Comparison of ENCODE assay signal across 26 mouse cellular contexts in genomic region chr5:31787622-31788021, GRCm38 (mm10).
"Had no signal": no experiment of that assay in that cellular context is flagged by ENCODE, and none has a peak within 500 bp of the region (broad histone marks: within the 10 kb centered on the region; RNA-seq: fewer than 3 reads in every experiment).

No protein-coding gene starts in this region.

- DNase-seq: gastrocnemius, adult 2 months; gastrocnemius, postnatal 10 days; gastrocnemius, postnatal 25 days; heart, adult 2 months; heart, postnatal 4 days; kidney, adult 18-20 months; kidney, adult 8-10 months; kidney, postnatal 10 days; kidney, postnatal 25 days; kidney, postnatal 4 days; liver; liver, embryonic 13.5 days had no signal

- H3K9ac ChIP-seq: heart, embryonic 15.5 days; hindbrain, embryonic 12.5 days; hindbrain, embryonic 14.5 days; intestine, embryonic 15.5 days; limb, embryonic 12.5 days; liver, embryonic 13.5 days had no signal

- H3K27me3 ChIP-seq: heart, embryonic 15.5 days; hindbrain, embryonic 12.5 days; intestine, embryonic 15.5 days; limb, embryonic 12.5 days; liver, embryonic 13.5 days had no signal

- H3K4me2 ChIP-seq: heart, embryonic 11.5 days; heart, embryonic 15.5 days; hindbrain, embryonic 12.5 days; hindbrain, embryonic 14.5 days; intestine, embryonic 15.5 days; limb, embryonic 12.5 days; liver, embryonic 11.5 days; liver, embryonic 13.5 days had no signal

- H3K9me3 ChIP-seq: heart, embryonic 15.5 days; hindbrain, embryonic 10.5 days; hindbrain, embryonic 12.5 days; intestine, embryonic 15.5 days; limb, embryonic 10.5 days; limb, embryonic 12.5 days; liver, embryonic 13.5 days had no signal

- ATAC-seq: forebrain, embryonic 16.5 days; hindbrain, embryonic 16.5 days; inflammation-experienced regulatory T-cells, adult 6 months; intestine, embryonic 15.5 days; intestine, postnatal 0 days had no signal

- H3K27ac ChIP-seq: gastrocnemius, adult 2 months; heart, adult 2 months; heart, embryonic 15.5 days; hindbrain, embryonic 10.5 days; hindbrain, embryonic 12.5 days; hindbrain, embryonic 14.5 days; intestine, embryonic 15.5 days; layer of hippocampus, adult 2 months; limb, embryonic 10.5 days; limb, embryonic 12.5 days; liver, embryonic 13.5 days had no signal

- H3K4me1 ChIP-seq: intestine, embryonic 15.5 days; liver, embryonic 13.5 days had no signal

- H3K36me3 ChIP-seq: heart, embryonic 15.5 days; hindbrain, embryonic 10.5 days; hindbrain, embryonic 12.5 days; intestine, embryonic 15.5 days; limb, embryonic 10.5 days; limb, embryonic 12.5 days; liver, embryonic 13.5 days had no signal

- H3K4me3 ChIP-seq: gastrocnemius, adult 2 months; heart, adult 2 months; heart, embryonic 15.5 days; hindbrain, embryonic 10.5 days; hindbrain, embryonic 12.5 days; intestine, embryonic 15.5 days; layer of hippocampus, adult 2 months; limb, embryonic 10.5 days; limb, embryonic 12.5 days; liver, embryonic 13.5 days had no signal
